Mouse (Mus musculus): Measurements from ENCODE around the gene Flnc.
"Not testable (repeated sequence)": the region's sequence is repeated elsewhere in the genome, so short reads cannot be mapped to it uniquely, and the experiment has no call there.

Gene Flnc

GRCm38 (mm10) chr6:29433038-29433803, at the start of gene Flnc:
TSS of gene Flnc (plus strand) at chr6:29433256.
- DNase-seq = no peak

- no peak for DNase-seq
Observed at GRCm38 (mm10) chr6:29388052-29388518, 45.0 kb upstream of the Flnc start, which contains the start of gene Opn1sw. TSS of gene Opn1sw (minus strand) at chr6:29388468.

GRCm38 (mm10) chr6:29388606-29389080, 44.4 kb upstream of the Flnc start:
- peak; percentile 65 for DNase-seq

GRCm38 (mm10) chr6:29389425-29389824, 43.6 kb upstream of the Flnc start:
- no peak for DNase-seq

DNA sequence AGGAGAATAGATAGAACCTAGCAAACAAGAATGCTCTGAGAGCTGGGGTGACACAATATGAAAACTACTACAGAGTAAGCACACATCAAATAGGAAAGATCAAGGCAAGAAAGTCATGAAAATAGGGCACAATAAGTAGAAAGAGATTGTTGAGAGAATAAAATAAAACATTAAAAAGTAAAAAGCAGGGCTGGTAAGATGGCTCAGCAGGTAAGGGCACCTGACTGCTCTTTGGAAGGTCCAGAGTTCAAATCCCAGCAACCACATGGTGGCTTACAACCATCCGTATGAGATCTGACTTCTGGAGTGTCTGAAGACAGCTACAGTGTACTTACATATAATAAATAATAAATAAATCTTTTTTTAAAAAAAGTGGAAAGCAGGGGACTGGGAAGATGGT, 42.6 kb upstream of the Flnc start:
- not testable (repeated sequence) for DNase-seq

- not testable (repeated sequence) for DNase-seq
Observed at GRCm38 (mm10) chr6:29391241-29391640, 41.8 kb upstream of the Flnc start.

- no peak for DNase-seq
Observed at GRCm38 (mm10) chr6:29391802-29392201, 41.3 kb upstream of the Flnc start.

DNA sequence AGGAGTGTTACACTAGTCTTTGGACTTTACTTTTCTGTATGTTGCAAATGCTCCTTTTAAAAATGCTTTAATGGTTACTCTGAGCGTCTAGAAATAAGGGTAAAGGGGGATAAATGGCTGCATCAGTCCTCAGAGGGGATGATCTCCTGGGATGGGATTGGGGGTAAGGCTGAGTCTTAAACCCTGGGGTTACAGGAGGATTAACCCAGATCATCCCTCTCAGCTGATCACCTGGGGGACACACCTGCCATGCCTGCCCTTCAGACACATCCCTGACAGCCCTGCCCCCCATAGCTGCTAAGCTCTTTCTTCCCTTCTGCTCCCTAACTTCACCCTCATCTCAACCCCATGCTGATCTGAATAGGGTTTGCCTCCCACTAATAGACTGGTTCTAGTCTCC, 38.8 kb upstream of the Flnc start:
- DNase-seq = no peak

GRCm38 (mm10) chr6:29395910-29396713, 36.9 kb upstream of the Flnc start, which contains the start of gene Ccdc136:
TSS of gene Ccdc136 (plus strand) at chr6:29396309.
- DNase-seq = peak; percentile 86

- DNase-seq = peak; percentile 19
Observed at GRCm38 (mm10) chr6:29396714-29397540, 36.1 kb upstream of the Flnc start.

DNA sequence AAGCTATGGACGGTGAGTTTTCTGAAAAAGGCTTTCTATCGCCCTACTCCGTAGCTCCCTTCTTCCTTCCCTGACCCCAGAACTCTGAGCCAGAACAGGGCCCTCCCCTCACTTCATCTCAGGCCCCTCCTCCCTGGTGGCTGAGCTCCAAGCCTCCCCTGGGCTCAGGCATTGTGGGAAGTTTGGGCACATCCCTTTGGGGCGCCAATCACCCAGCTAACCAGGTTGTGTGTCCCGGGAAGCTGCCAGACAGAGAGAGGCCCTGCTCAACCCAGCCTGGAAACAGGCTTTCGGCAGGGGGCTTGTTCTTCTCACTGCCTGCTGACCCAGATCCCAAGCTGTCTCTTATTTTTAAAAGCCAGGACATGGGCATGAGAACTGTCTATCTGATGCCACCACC, 35.5 kb upstream of the Flnc start:
- DNase-seq = peak; percentile 50

- DNase-seq = no peak
Observed at GRCm38 (mm10) chr6:29399851-29400250, 33.2 kb upstream of the Flnc start.

DNA sequence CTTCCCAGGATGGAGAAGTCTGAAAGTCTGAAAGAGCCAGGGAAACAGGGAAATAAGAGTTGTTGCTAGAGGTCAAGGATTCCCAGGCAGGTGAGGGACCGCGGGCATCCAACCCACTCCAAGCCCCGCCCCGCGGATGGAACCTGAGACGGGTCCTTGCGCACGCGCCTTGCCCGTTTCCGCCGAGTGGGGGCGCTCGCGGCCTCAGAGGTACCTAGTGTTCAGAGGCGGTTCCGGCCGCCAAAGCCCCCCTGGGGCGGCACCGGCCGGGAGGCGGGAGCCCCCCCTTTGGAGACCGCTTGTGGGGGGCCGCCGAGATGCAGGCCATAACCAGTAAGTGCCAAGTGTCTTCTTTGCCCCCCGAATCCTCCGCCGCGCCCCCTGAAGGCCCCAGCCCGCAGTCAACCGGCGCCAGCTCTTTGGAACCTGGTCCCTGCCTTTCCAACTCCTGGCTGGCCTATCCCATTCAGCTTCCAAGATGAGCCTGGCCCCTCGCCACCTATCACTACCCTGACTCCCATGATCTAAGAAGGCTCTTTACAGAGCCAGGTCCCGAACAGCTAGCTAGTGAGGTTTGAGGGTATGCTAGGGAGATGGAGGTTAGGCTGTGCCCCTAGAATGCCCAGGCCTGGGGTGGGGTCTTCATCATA, 30.2 kb upstream of the Flnc start:
- DNase-seq = no peak

GRCm38 (mm10) chr6:29406412-29406811, 26.6 kb upstream of the Flnc start:
- DNase-seq = no peak

- no peak for DNase-seq
Observed at GRCm38 (mm10) chr6:29415446-29415845, 17.6 kb upstream of the Flnc start.

DNA sequence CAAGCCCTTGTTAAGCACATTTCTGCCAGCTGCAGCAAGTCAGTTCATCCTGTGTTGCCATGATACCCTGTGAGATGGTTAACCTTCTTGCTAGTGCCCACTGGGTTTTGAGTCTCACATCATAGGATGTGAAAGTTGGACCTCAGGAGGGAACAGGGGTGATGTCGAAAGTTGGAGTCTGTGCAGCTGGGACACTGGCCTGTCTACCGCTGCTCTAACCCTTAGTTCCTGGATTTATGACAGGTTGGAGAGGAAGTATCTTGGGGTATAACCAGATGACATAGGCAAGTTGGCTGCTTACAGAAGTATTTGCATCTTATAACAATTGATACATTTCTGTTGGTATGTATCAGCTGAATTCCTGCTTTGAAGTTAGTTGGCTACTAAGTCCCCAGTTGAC, 12.5 kb upstream of the Flnc start:
- no peak for DNase-seq

DNA sequence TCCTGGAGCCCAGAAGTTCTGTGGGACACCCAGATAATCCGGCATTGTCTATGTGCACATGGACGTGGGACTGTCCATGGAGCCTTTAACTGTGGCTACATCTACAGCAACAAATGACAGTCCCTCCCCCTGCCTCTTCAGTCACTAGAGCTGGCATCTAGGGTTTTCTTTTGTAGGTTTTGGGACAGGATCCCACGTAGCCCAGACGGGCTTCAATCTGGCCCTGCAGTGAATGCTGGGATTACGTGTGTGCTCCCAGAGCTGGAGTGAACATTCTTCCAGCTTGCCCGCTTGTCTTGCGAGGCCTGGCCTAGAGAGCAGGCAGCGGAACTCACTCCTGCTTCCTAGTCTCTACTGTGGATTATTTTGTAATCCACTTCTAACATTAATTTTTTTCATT, 7.9 kb upstream of the Flnc start:
- DNase-seq = no peak

DNA sequence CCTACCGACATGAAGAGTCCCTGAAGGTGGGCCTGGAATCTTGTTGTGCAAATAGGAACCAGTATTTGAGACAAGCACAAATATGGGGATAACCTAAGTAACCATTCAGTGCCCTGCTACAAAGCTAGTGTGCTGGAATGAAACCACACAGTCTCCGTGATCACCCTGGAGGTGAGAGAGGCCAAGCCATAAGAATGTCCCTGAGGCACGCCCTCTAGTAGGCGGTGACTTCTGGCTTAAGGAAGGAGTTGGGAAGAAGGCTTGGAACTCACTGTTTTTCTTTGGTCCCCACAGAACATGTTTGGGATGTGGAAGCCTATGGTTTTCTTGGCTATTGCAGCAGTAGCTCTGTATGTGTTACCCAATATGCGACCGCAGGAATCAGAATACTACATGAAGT, 6.7 kb upstream of the Flnc start:
- no peak for DNase-seq

DNA sequence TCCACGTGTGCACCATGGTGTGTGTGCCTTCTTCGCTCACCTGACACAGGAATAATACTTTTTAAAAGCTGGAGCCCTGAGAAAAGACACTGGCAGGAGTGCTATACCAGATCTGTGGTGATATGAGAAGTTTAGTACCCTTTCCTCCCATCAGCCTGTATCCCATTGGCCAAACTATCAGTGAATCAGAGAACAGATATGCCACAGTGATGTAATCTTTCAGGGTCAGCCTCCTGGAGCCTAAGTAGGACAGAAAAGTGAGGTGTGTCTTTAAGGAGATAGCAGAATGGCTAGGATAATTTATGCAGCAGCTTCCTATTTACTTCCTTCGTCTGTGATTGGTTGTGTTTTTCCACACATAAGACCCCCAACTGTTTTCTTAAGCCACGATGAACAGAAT, 4.9 kb upstream of the Flnc start:
- DNase-seq = no peak

DNA sequence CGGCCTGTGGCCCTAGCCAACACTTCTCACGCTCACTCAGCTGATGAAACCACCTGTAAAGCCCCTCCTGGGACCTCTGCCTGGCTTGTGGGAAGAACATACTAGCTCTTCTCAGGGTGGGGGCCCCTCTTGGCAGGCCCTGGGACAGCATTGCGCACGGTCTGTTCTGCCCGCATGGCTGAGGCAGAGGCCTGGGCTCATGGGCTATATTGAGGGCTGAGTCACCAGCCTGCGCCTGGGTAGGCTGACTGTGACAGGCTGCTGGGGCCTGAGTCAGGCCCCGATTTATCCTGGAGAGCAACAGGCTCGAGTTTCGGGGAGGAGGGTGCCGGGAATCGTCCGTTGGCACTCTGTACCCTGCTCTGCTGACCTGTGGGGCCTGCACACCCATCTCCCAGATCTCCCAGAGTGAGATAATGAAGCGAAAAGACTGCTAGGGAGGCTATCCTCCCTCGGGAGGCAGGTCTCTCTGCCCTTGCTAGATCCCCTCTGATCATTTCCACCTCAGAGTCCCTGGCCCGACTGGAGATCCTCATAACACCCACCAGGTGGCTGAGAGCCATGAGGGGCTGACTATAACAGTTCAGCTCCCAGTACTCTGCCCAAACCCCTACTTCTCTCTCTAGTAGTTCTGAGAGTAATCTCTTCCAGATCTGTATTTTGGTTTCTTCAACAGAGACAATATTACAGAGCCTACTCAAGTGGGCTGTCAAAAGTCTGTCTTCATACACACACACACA, 2.2 kb upstream of the Flnc start:
- DNase-seq = no peak

GRCm38 (mm10) chr6:29431473-29431872, 1.6 kb upstream of the Flnc start:
- DNase-seq = no peak

GRCm38 (mm10) chr6:29432156-29432555, 900 bp upstream of the Flnc start:
- DNase-seq = no peak

Measured in right cerebral cortex, postnatal 25 days (tissue).